8 mouse cellular contexts compared by ENCODE assay signal in the genomic region with DNA sequence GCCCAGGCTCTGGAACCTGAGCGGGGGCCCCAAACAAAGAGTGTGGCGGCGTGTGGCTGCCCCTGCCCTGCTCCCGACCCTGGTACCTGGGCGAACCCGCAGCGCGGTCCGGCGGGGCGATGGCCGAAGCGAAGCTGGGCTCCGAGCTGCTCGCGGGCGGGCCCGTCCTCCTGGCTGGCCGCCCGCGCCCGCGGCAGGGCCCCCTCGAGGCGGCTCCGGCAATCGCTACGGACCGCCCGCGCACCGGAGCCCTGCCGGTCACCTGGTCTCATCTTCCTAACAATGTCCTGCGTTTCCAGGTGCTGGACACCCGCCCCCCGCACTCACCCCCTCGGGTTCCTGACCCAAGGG. TPM values are rescaled to one million over a fixed set of nuclear protein-coding genes. Genes with fewer than 3 reads are reported as not detected.
A peak's percentile ranks its signal among the peaks of the same experiment; 100 is the strongest.
DNase-seq lines count a peak whose midpoint lies in the region; ATAC-seq lines count a peak whose summit lies in the region.

A gene (minus strand): TSS at position 143 of the 351 bp plus-strand sequence.

- WGBS in heart, embryonic 10.5 days = under 1% methylated on average over 37 of the region's 37 CpGs
- under 1% methylated on average over 30 of the region's 37 CpGs for WGBS in kidney, embryonic 14.5 days
- WGBS in liver, embryonic 11.5 days = 0% methylated on average over 37 of the region's 37 CpGs
- WGBS in midbrain, embryonic 16.5 days = 0% methylated on average over 30 of the region's 37 CpGs

- H3K4me2 ChIP-seq in kidney, embryonic 14.5 days (replicated peaks; ENCODE audit: low read depth, low read length) = peak within 1 kb of the TSS; percentile 66
- H3K4me2 ChIP-seq in liver, embryonic 11.5 days = peak within 1 kb of the TSS; percentile 94
- peak within 1 kb of the TSS; percentile 97 for H3K4me2 ChIP-seq in midbrain, embryonic 16.5 days (ENCODE audit: low read length)

- H3K4me1 ChIP-seq in heart, embryonic 10.5 days = peaks cover 32% of the 10 kb centered on the region
- H3K4me1 ChIP-seq in kidney, embryonic 14.5 days (ENCODE audit: control insufficient read depth, insufficient read depth, low read length) = peaks cover 30% of the 10 kb centered on the region
- H3K4me1 ChIP-seq in liver, embryonic 11.5 days (replicated peaks; ENCODE audit: control insufficient read depth, insufficient read depth, low read length) = peaks cover 7% of the 10 kb centered on the region
- H3K4me1 ChIP-seq in midbrain, embryonic 16.5 days (ENCODE audit: control insufficient read depth, insufficient read depth, low read length) = 0 out of 2 replicates have a peak, but pooled peaks cover 6% of the 10 kb centered on the region

- H3K9ac ChIP-seq in kidney, embryonic 14.5 days (ENCODE audit: low read depth, low read length) = peak within 1 kb of the TSS; percentile 88
- H3K9ac ChIP-seq in liver, embryonic 11.5 days (ENCODE audit: low read depth, low read length) = peak within 1 kb of the TSS; percentile 82
- H3K9ac ChIP-seq in midbrain, embryonic 16.5 days (ENCODE audit: low read depth, low read length) = peak within 1 kb of the TSS; percentile 78

- peaks cover 19% of the 10 kb centered on the region for H3K27me3 ChIP-seq in heart, embryonic 10.5 days (ENCODE audit: insufficient read depth, poor library complexity, severe bottlenecking)
- no peaks in the 10 kb centered on the region for H3K27me3 ChIP-seq in kidney, embryonic 14.5 days (ENCODE audit: control insufficient read depth, insufficient read depth, low read length)
- H3K27me3 ChIP-seq in liver, embryonic 11.5 days (replicated peaks; ENCODE audit: control insufficient read depth, insufficient read depth, low read length) = peaks cover 7% of the 10 kb centered on the region
- H3K27me3 ChIP-seq in midbrain, embryonic 16.5 days (ENCODE audit: control insufficient read depth, insufficient read depth, low read depth, low read length) = peaks cover 7% of the 10 kb centered on the region

- peak; percentile 86 for ATAC-seq in kidney, embryonic 14.5 days (ENCODE audit: low FRiP score, low TSS enrichment)
- peak; percentile 72 for ATAC-seq in liver, embryonic 11.5 days (replicated peaks; ENCODE audit: low FRiP score)
- peak; percentile 75 for ATAC-seq in midbrain, embryonic 16.5 days

- H3K9me3 ChIP-seq in heart, embryonic 10.5 days = no peaks in the 10 kb centered on the region
- H3K9me3 ChIP-seq in kidney, embryonic 14.5 days (ENCODE audit: control insufficient read depth, low read length) = no peaks in the 10 kb centered on the region
- no peaks in the 10 kb centered on the region for H3K9me3 ChIP-seq in liver, embryonic 11.5 days (ENCODE audit: control insufficient read depth, low read length)
- H3K9me3 ChIP-seq in midbrain, embryonic 16.5 days (replicated peaks; ENCODE audit: control insufficient read depth, low read length, poor library complexity, severe bottlenecking) = no peaks in the 10 kb centered on the region

- DNase-seq in right cerebral cortex, postnatal 14 days = peak; percentile 46
- DNase-seq in right cerebral cortex, postnatal 4 days = no peak
- peak; percentile 65 for DNase-seq in embryo, embryonic 10 days (ENCODE audit: low spot score)
- DNase-seq in heart, embryonic 10.5 days (ENCODE audit: low spot score) = no peak
- no peak for DNase-seq in liver, embryonic 11.5 days (ENCODE audit: low spot score)
- DNase-seq in c-Kit-positive CD71-positive TER-119-positive erythroid progenitor cells, embryonic 14.5 days (ENCODE audit: low spot score) = no peak

- H3K36me3 ChIP-seq in heart, embryonic 10.5 days = no peaks in the 10 kb centered on the region
- peaks cover 4% of the 10 kb centered on the region; the same call in 1 of the 2 replicates for H3K36me3 ChIP-seq in kidney, embryonic 14.5 days (ENCODE audit: control insufficient read depth, insufficient read depth, low read length)
- no peaks in the 10 kb centered on the region for H3K36me3 ChIP-seq in liver, embryonic 11.5 days (ENCODE audit: control insufficient read depth, insufficient read depth, low read length)
- no peaks in the 10 kb centered on the region for H3K36me3 ChIP-seq in midbrain, embryonic 16.5 days (ENCODE audit: control insufficient read depth, insufficient read depth, low read length)

- peak within 1 kb of the TSS; percentile 88 for H3K4me3 ChIP-seq in heart, embryonic 10.5 days
- peak within 1 kb of the TSS; percentile 69 for H3K4me3 ChIP-seq in kidney, embryonic 14.5 days (ENCODE audit: low read length)
- H3K4me3 ChIP-seq in liver, embryonic 11.5 days (ENCODE audit: low read depth, low read length) = peak within 1 kb of the TSS; percentile 76
- H3K4me3 ChIP-seq in midbrain, embryonic 16.5 days (ENCODE audit: low read depth, low read length) = peak within 1 kb of the TSS; percentile 71

- peak within 1 kb of the TSS; percentile 95 for H3K27ac ChIP-seq in heart, embryonic 10.5 days
- H3K27ac ChIP-seq in kidney, embryonic 14.5 days (ENCODE audit: low read depth, low read length) = peak within 1 kb of the TSS; percentile 88
- peak within 1 kb of the TSS; percentile 75 for H3K27ac ChIP-seq in liver, embryonic 11.5 days (ENCODE audit: low read depth, low read length)
- H3K27ac ChIP-seq in midbrain, embryonic 16.5 days (ENCODE audit: low read length) = no peak within 1 kb of the TSS

RNA-seq across cellular contexts. Expression of the gene that starts here (rescaled TPM):
- 12.7 and 17.0 TPM in 2 replicates for polyA plus RNA-seq in heart, embryonic 10.5 days (2016; fragmentation: Nextera tagmentation; extraction: Ambion mirVana)
- polyA plus RNA-seq in kidney, embryonic 14.5 days (2014; fragmentation: Nextera tagmentation; extraction: Ambion mirVana) = 12.5 and 20.3 TPM in 2 replicates
- polyA plus RNA-seq in liver, embryonic 11.5 days (2014; fragmentation: Nextera tagmentation; extraction: Ambion mirVana) = 9.8 and 10.2 TPM in 2 replicates
- 5.3 TPM in 2 replicates for polyA plus RNA-seq in midbrain, embryonic 16.5 days (2015; fragmentation: Nextera tagmentation; extraction: Ambion mirVana)

Comparison
In these comparisons a context has a peak if more than half of its experiments do, and no peak if none do; other contexts are left out.
1. DNase-seq: peak in right cerebral cortex, postnatal 14 days (single experiment) and embryo, embryonic 10 days (single experiment); none in right cerebral cortex, postnatal 4 days (single experiment), heart, embryonic 10.5 days (single experiment), liver, embryonic 11.5 days (single experiment) and c-Kit-positive CD71-positive TER-119-positive erythroid progenitor cells, embryonic 14.5 days (single experiment).
2. Peak in every context shown above with its lines, with median percentiles within 50 percentile points of each other: H3K4me3 ChIP-seq, ATAC-seq, H3K4me2 ChIP-seq and H3K9ac ChIP-seq.